Mouse (Mus musculus): ENCODE measurements around the gene Mrps35.
A peak's percentile ranks its signal among the peaks of the same experiment; 100 is the strongest.

The Mrps35 gene

GRCm38 (mm10) chr6:147029591-147029990 lies 13.0 kb upstream of the Mrps35 start:
- no peak for DNase-seq (ENCODE audit: low spot score in 2 of 2)

GRCm38 (mm10) chr6:147030096-147030885 lies 12.3 kb upstream of the Mrps35 start:
- DNase-seq (ENCODE audit: low spot score in 2 of 2) = no peak

DNA sequence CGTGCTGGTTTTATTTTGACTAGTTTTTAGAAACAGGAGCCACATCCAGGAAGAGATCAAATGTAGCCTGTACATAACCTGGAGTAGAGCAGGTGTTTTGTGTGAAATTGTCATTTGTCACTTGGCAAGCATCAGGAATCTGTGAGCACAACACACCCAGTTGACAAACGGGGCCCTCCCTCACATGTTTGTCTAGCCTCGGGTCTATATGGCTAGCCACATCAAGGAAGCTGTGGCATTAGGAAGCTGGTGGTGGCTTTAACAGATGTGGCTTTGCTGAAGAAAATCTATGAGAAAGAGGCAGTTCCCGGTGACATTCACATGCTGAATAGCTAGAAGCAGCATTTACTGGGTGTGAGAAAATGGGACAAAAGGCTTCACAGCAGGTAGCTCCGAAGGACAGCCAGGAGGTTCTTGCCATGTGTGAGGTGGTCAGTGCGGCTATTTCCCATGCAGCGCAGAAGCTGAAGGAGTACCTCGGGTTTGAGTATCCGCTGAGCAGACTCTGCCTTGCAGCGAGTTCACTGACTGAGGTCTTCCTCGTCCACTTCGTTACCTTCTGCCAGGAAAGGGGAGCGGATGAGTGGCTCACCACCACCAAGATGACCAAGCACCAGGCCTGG lies 10.2 kb upstream of the Mrps35 start, which contains the start of gene Rep15:
Gene Rep15, plus strand, starts transcription at position 282 of the 623 bp plus-strand sequence.
- DNase-seq (ENCODE audit: low spot score in 2 of 2) = no peak

- no peak for DNase-seq (ENCODE audit: low spot score in 2 of 2)
These were observed 1.1 kb downstream of the Mrps35 start for GRCm38 (mm10) chr6:147043633-147044032.

DNA sequence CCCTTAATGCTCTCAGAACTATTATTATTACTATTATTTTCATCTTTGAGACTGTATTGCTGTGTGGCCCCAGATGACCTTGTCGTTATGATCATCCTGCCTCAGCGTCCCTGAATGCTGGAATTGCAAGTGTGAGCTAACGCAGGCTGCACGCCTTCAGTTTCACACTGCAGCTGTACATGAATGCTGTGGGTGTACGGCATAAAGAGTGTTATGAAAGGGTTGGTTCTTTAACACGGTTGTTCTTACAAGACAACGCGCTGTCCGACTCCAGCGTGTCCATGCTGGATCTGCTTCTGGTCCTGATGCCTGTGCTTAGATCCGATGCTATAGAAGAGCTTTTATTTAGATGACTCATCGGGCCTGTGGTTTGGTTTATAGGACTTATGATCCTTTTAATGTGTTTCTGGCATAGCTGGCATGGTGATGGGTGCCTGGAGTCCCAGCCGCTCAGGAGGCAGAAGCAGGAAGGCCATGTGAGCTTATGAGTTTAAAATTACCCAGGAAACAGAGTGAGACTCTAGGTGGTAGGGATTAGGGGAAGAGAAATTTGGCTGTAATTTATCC lies 6.8 kb downstream of the Mrps35 start:
- DNase-seq (ENCODE audit: low spot score in 2 of 2) = peak in 1 of 2 experiments; percentile 34

DNA sequence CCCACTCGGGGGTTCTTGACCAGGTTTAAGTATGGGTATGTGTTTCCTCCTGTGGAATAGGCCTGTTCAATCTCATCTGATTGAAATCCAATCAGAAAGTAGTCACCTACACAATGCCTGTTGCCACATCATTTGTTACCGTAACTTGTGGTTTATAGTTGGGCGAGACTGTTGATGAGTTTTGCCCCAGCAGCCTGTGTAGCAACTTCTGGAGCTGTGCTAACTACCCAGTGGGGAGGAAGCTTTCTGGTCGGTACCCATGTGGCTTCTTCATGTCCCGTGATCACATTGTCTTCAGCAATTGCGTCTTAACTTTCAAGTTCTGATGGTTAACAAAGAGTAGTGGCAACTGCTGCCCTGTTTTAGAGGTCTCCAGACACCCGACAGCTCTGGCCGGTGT lies 9.1 kb downstream of the Mrps35 start:
- DNase-seq (ENCODE audit: low spot score in 2 of 2) = no peak

- DNase-seq (ENCODE audit: low spot score in 2 of 2) = no peak
These were observed 9.9 kb downstream of the Mrps35 start for GRCm38 (mm10) chr6:147052440-147052839.

- no peak for DNase-seq (ENCODE audit: low spot score in 2 of 2)
These were observed 11.5 kb downstream of the Mrps35 start for GRCm38 (mm10) chr6:147053785-147054646.

DNA sequence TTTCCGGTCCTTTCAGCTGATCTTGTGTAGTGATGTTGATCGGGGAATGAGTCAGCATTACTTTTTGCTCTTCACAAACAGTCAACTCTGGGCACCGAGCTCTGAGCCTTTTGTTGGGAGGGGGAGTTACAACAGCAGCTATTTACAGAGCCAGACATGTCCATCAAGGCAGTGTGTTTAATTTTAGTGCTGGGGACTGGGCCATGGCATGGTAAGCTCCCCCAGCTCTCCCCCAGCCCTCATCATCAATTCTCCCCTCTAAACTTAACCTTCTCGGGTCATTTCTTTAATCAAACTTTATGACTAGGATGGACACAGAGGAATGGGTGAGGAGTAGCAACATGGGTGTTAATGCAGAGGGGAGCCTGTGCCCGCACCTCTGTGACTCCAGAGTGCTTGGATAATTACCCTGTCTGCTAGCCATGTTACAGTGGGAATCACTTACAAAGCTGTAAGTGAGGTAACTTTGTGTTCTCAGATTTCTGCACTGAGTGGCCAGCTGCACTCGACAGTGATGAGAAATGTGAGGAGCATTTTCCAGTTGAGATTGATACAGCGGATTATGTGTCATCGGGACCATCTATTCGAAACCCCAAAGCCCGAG lies 12.9 kb downstream of the Mrps35 start:
- DNase-seq (ENCODE audit: low spot score in 2 of 2) = no peak

- DNase-seq (ENCODE audit: low spot score in 2 of 2) = no peak
These were observed 16.8 kb downstream of the Mrps35 start for GRCm38 (mm10) chr6:147059326-147059725.

GRCm38 (mm10) chr6:147061630-147062029 lies 19.1 kb downstream of the Mrps35 start:
- DNase-seq (ENCODE audit: low spot score in 2 of 2) = no peak

GRCm38 (mm10) chr6:147062034-147062433 lies 19.5 kb downstream of the Mrps35 start:
- no peak for DNase-seq (ENCODE audit: low spot score in 2 of 2)

- no peak for DNase-seq (ENCODE audit: low spot score in 2 of 2)
These were observed 20.1 kb downstream of the Mrps35 start for GRCm38 (mm10) chr6:147062694-147063093.

- DNase-seq (ENCODE audit: low spot score in 2 of 2) = no peak
These were observed 21.8 kb downstream of the Mrps35 start for GRCm38 (mm10) chr6:147064226-147064943.

- DNase-seq (ENCODE audit: low spot score in 2 of 2) = no peak
These were observed 22.3 kb downstream of the Mrps35 start for GRCm38 (mm10) chr6:147064944-147065261.

- DNase-seq (ENCODE audit: low spot score in 2 of 2) = no peak
These were observed 33.3 kb downstream of the Mrps35 start for GRCm38 (mm10) chr6:147075808-147076387.

DNA sequence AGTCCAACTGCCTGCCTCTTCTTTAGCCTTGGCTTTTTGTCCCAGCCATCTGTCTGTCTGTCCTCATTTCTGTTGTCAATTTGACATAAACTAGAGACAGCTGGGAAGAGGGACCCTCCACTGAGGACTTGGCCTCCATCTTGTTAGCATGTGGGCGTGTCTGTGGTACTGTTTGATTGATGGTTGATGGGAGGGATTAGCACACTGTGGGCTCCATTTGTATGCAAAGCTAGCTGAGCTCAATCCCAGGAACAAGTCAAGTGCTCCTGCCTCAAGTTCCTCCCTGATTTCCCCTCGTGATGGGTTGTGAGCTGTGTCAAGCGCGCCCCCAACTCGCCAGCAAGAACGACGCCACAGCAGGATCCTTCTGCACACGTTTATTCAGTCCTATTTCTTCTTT lies 34.3 kb downstream of the Mrps35 start:
- no peak for DNase-seq (ENCODE audit: low spot score in 2 of 2)

DNA sequence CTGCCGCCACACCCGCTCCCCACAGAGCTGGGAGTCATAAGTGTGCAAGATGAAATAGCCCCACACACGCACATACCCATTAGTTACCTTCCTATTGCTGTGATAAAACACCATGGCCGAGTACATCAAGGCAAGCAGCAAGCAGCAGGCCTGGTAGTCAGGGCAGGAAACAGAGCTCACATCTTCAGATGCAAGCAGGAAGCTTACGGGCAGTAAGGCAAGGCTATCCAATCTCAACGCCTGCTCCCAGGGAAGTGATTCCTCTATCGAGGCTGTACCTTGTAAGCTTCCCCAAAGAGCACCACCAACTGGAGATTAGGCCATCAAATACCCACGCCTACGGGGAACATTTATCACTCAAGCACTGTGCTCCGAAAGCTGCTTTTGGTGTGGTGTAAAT lies 37.4 kb downstream of the Mrps35 start:
- DNase-seq (ENCODE audit: low spot score in 2 of 2) = no peak

- DNase-seq (ENCODE audit: low spot score in 2 of 2) = no peak
These were observed 43.0 kb downstream of the Mrps35 start for GRCm38 (mm10) chr6:147085398-147086040.

- DNase-seq (ENCODE audit: low spot score in 2 of 2) = no peak
These were observed 44.1 kb downstream of the Mrps35 start, which contains the start of gene Mansc4 for GRCm38 (mm10) chr6:147086594-147087225. Gene Mansc4 (minus strand): TSS chr6:147087032.
